Mouse (Mus musculus) brain, embryonic 14.5 days (tissue): Measurements from ENCODE around the gene Lhfpl5.

Experiments used
- CTCF ChIP-seq: fragments of 200-500 bp; IDR thresholded peaks from 2 replicates; pipeline ENCODE4 v1.5.1; 2012; ENCODE audit warnings: inconsistent platforms, mild to moderate bottlenecking, moderate library complexity, borderline replicate concordance; ENCODE audit not compliant: insufficient read depth, insufficient read length; ENCODE audit errors: extremely low read depth
- POLR2A ChIP-seq: fragments of 200-500 bp; IDR thresholded peaks from 2 replicates; pipeline ENCODE4 v1.6.1; 2012; ENCODE audit warnings: mild to moderate bottlenecking, inconsistent platforms, borderline replicate concordance; ENCODE audit not compliant: poor library complexity, insufficient read depth, insufficient read length, severe bottlenecking; ENCODE audit errors: extremely low read depth

- no peak for TF ChIP-seq CTCF
- no peak for TF ChIP-seq POLR2A
Measured at GRCm38 (mm10) chr17:28546925-28547324, 28.5 kb upstream of the Lhfpl5 start.
